In genomic region chr3:122274241-122275024, GRCm38 (mm10) we compare ENCODE assay signal across 8 mouse cellular contexts. TPM values are rescaled to one million over a fixed set of nuclear protein-coding genes. Genes with fewer than 3 reads are reported as not detected.
DNase-seq lines count a peak whose midpoint lies in the region; ATAC-seq lines count a peak whose summit lies in the region.

Dnttip2 (plus strand) TSS chr3:122274388.

- H3K9ac ChIP-seq in hindbrain, embryonic 12.5 days: peak within 1 kb of the TSS; percentile 81

- peak within 1 kb of the TSS; percentile 92 for H3K4me3 ChIP-seq in hindbrain, embryonic 12.5 days

- ATAC-seq in hindbrain, embryonic 12.5 days (ENCODE audit: low FRiP score): peak; percentile 96

- H3K27me3 ChIP-seq in hindbrain, embryonic 12.5 days: no peaks in the 10 kb centered on the region

- H3K4me1 ChIP-seq in hindbrain, embryonic 12.5 days: peaks cover 28% of the 10 kb centered on the region

- H3K27ac ChIP-seq in hindbrain, embryonic 12.5 days: peak within 1 kb of the TSS; percentile 60

- DNase-seq in NIH3T3 (ENCODE audit: low read depth): peak; percentile 99
- peak; percentile 94 for DNase-seq in cerebellum, adult 9-11 months
- peak; percentile 84 to 95 for DNase-seq in frontal cortex, adult 2 months (ENCODE audit: extremely low spot score in 1 of 2, low spot score in 1 of 2)
- DNase-seq in left cerebral cortex, adult 11 months (ENCODE audit: low spot score): peak; percentile 86
- peak; percentile 95 to 97 for DNase-seq in lung, postnatal 4 days
- peak; percentile 97 for DNase-seq in retina, postnatal 7 days (ENCODE audit: low read depth, low spot score)
- peak; percentile 80 for DNase-seq in urinary bladder, adult 2 months (ENCODE audit: low spot score)

- H3K36me3 ChIP-seq in hindbrain, embryonic 12.5 days: peaks cover 39% of the 10 kb centered on the region

- peak within 1 kb of the TSS; percentile 80 for H3K4me2 ChIP-seq in hindbrain, embryonic 12.5 days (replicated peaks)

- WGBS in hindbrain, embryonic 12.5 days: under 1% methylated on average over 57 of the region's 57 CpGs

- H3K9me3 ChIP-seq in hindbrain, embryonic 12.5 days (replicated peaks): no peaks in the 10 kb centered on the region

RNA-seq across cellular contexts. Expression of gene Dnttip2, which starts in this region (rescaled TPM):
- polyA plus RNA-seq in frontal cortex, adult 2 months (2012; rRNA removed): 17.8 and 21.0 TPM in 2 replicates
- polyA plus RNA-seq in hindbrain, embryonic 12.5 days (2016; fragmentation: Nextera tagmentation; extraction: Ambion mirVana): 70.1 and 75.0 TPM in 2 replicates
- 32.1 and 33.5 TPM in 2 replicates for polyA plus RNA-seq in urinary bladder, adult 2 months (2012; rRNA removed)

Comparison
In these comparisons a context has a peak if more than half of its experiments do, and no peak if none do; other contexts are left out.
1. Peak in every context shown above with its lines: DNase-seq, ATAC-seq, H3K4me3 ChIP-seq and H3K27ac ChIP-seq.